Mouse (Mus musculus) brain, adult 2 months (tissue): ENCODE data around the gene Litaf.

ENCODE experiments used
- DNase-seq: peaks from one replicate; pipeline ENCODE4 v3.0.0; 2011; ENCODE audit warnings: low read depth, low spot score

Litaf gene

DNA sequence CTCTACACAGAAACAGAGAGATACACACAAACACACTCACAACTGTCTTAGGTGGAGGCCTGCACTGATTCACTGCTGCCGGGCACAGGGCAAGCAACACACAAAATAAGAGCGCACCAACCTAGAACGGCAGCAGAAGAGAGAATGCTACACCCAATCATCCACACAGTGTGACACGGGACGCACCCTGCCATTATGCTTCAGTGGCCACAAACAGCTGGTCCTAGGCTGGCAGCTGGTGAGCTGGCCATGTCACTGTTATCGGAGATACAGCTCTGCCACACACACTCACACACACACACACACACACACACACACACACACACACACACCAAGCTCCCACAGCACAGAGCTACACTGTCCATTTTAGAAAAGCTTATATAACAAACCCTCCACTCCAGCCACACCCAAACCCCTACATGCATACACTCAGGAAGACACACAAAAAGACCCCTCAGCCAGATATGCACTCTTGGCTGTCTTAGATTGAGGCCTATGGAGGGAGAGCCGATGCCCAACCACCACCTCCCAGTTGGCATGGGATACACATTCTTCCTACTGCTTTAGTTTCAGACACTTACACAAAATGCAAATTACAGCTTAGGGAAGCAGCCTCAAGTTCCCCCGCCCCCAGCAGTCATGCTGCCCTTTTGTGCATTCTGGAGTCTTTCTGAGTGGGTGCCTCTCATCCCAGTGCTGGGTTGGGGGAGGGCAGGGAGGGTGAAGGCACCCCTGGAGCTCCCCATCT lies 108.8 kb downstream of the Litaf start:
- peak; percentile 88 for DNase-seq

- peak; percentile 84 for DNase-seq
Measured at GRCm38 (mm10) chr16:10955078-10955477, 110.9 kb downstream of the Litaf start.

- DNase-seq, result no peak
Measured at GRCm38 (mm10) chr16:10952881-10953280, 113.1 kb downstream of the Litaf start.

DNA sequence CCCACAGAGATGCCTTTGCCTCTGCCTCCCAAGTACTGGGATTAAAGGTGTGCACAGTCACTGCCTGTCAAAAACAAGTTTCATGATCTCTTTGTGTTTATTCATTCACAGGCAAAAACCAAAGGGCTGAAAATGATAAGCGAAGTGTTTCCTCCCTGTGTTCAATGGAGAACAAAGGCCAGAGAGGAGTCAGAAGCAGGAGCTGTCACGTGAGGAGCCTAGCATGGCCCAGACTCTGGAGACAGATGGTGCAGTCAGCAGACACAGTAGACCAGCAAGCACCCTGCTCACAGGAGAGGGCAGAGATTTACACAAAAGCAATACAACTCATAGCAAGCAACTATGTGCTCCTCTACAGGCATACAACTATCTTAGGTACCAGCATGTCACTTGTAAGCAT lies 113.9 kb downstream of the Litaf start:
- peak; percentile 43 for DNase-seq

DNA sequence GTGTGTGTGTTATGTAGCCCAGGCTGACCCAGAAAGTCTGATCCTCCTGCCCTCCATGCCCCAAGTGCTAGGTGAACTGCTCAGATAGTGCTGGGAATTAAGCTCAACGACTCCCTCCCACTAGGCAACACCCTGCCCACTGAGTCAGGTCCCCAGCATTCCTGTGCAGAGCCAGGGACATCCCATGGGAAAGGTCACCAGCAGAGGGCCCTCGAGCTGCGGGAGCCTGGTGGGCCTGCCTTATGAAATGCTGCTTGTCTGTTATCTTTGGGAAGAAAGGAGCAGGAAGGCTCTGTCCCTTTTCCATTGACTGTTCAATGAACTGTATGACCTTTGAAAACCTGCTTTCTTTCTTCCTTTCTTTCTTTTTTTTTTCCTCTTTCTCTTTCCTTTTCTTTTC lies 114.4 kb downstream of the Litaf start:
- peak; percentile 42 for DNase-seq

DNA sequence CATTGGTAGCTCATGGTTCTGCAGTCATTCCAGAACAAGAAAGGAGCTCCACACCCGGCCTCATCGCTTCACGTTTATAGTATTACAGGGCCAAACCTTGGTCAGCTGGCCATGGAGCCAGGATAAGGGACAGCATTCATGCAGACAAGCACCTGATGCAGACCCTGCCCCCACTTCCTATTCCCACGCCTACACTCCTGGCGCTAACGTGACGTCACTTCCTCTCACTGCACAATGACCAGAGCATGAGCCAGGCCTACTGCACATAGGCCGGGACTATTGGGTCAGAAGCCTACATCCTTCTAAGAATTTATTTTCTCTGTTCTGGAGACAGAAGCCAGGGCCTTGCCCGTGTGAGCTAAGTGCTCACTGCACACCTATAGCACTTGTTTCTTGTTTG lies 115.4 kb downstream of the Litaf start:
- no peak for DNase-seq

- no peak for DNase-seq
Measured at GRCm38 (mm10) chr16:10947724-10948123, 118.2 kb downstream of the Litaf start.

DNA sequence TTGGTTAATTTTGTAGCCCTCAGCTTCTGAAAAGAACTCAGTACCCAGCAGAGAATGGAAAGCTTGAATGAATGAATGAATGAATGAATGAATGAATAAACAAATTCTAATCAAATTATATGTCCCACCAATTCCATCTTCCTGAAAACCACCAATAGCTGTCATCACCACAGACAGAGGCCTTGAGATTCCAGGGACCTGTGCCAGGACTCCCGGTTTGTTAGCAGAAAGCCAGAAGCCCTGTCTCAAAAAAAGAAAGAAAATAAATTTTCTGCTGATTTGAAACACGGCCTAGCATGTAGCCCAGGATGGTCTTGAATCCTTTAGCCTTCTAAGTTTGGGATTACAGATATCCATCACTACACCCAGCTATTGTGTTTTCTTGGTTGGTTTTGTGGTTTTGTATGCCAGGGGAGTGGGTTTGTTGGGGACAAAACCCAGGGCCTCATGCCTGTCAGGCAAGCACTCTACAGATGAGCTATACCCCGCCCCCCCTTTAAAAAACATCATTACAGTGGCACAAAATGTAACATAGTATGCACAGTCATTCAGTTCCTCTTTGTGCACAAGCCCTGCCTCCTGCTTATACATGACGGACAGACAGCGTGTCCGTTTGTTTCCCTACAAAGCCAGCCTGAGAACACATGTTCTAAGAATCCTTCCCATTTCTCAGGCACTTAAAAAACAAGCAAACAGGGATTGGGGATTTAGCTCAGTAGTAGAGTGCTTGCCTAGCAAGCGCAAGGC lies 120.4 kb downstream of the Litaf start:
- DNase-seq, result no peak

GRCm38 (mm10) chr16:10944545-10944944 lies 121.4 kb downstream of the Litaf start:
- DNase-seq, result peak; percentile 46

DNA sequence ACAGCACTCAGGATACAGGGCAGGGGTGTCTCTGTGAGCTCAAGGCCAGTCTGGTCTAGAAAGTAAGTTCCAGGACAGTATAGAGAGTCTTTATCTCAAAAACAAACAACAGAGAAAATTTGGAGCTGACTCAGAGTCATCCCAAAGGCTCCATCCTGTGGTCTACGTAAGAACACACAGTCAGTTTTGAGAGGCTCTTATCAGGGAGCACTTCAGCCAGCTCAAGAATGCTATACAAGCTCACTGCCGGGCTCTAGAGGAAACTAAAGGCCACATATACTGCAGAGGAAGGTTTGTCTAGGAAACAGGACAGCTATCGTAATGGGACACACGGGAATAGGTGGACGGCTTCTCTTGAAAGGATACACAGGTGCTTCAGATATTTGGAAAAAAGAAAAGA lies 122.7 kb downstream of the Litaf start:
- DNase-seq, result no peak

DNA sequence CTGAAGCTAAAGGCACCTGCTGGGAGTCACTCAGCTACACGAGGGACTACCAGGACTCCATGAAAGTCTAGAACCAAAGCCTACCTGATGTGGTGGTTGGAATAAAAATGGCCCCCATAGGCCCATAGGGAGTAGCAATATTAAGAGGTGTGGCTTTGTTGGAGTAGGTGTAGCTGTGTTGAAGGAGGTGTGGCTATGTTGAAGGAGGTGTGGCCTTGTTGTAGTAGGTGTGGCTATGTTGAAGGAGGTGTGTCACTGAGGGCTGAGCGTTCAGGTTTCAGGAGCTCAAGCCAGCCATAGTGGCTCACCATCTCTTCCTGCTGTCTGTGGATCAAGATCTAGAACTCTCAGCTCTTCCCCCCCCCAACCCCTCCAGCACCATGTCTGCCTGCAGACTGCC lies 125.3 kb downstream of the Litaf start:
- no peak for DNase-seq

DNA sequence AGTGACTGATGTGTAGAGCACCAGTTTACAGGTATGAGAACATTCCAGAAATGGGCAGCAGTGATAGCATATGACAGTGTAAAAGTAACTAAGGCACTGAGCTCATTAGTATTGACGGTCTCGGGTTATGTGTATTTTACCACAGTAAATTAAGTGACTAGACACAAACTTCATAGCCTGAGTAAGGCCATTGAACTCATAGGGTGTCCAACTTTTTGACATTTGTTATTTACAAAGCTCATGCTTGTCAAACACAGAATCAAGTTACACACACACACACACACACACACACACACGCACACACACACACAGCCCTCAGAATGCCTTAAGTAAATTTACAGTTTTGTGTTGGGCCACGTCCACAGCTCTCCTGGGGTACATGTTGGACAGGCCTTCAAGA lies 126.0 kb downstream of the Litaf start:
- DNase-seq, result no peak

GRCm38 (mm10) chr16:10937497-10937896 lies 128.5 kb downstream of the Litaf start:
- DNase-seq, result no peak

GRCm38 (mm10) chr16:10936700-10937319 lies 129.1 kb downstream of the Litaf start:
- DNase-seq, result no peak

- no peak for DNase-seq
Measured at GRCm38 (mm10) chr16:10934047-10934446, 131.9 kb downstream of the Litaf start.

DNA sequence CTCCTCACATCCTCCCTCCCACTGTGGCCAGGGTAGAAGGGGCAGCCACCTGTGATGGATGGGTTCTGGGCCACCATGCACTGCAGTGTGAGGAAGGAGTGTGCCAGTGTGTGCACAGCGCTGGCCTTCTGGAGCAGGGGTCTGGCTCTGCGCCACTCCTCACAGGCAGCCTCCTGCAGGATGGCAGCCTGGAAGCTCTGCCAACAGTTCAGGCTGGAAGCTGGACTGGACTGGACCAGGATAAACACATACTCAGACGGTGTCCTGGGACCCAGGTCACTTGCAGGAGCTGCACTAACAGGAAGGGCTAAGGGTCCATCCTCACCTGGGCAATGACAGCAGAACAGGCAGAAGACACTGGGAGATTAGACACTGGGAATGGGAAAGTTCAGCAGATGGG lies 132.6 kb downstream of the Litaf start:
- peak; percentile 50 for DNase-seq

DNA sequence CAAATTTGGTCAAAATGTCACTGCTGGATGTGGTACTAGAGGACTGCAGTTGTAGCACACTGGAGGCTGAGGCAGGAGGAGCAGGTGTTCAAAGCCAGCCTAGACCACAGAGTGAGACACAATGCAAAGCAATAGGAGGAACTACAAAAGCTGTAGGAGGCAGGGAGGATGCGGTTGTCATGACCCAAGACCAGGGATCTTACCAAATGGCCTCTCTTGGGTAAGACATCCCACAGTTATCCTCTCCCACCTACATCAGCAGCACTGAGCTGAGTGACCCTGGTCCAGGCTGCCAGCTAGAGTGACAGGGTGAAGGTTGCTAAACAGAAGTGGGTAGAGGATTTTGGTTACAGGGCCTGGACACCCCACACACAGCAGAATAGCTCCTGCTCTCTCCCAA lies 138.9 kb downstream of the Litaf start:
- no peak for DNase-seq

GRCm38 (mm10) chr16:10925591-10926180 lies 140.3 kb downstream of the Litaf start:
- DNase-seq, result peak; percentile 26

DNA sequence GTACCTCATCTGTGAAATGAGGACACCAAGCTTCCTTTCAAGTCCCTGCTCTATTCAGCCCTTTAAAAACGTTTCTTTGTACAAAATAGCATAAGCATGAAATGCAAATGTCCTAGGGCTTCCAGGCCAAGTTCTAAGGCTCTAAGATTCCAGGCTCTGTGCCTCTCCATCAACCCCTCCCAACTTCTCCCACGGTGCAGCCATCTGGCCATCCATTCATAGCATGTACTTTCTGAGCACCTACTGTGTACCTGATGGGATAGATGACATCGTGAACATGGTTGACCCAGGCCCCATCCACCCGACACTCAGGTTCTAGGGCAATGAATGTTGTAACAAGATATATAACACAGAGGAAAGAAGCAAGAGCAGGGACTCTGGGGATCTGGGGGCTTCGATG lies 142.4 kb downstream of the Litaf start:
- DNase-seq, result peak; percentile 16

DNA sequence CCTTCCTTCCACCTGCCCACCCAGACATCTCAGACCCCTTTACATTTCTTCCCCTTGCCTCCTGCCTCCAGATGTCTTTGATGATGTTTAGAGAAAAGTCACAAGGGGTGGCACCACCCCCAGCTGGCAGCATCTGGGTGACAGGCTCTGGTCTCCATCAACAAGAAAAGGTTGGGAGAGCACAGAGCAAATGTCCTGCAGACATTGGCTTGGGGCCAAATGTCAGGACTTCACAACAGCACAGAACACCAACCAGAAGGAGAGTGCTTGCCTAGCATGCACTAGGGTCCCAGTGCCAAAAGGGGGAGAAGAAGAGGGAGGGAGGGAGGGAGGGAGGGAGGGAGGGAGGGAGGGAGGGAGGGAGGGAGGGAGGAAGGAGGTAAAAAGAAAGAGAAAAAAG lies 146.1 kb downstream of the Litaf start:
- DNase-seq, result no peak

DNA sequence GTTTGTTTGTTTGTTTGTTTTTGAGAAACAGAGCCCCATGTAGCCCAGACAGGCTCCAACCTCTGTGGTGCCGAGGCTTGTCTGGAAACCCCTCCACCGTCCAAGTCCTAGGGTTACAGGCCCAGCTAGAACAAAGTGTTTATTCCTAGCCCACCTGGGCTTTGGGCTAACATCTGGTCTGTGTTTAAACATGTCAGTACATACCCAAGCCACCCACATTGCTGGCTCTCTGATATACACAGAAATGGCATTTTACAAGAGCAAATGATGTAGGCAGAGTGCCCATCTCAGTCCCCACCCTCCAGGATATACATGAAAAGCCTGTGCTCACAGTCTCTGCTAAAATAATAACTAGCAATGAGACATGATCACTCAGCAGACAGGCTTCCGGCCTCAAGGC lies 149.7 kb downstream of the Litaf start:
- DNase-seq, result no peak

DNA sequence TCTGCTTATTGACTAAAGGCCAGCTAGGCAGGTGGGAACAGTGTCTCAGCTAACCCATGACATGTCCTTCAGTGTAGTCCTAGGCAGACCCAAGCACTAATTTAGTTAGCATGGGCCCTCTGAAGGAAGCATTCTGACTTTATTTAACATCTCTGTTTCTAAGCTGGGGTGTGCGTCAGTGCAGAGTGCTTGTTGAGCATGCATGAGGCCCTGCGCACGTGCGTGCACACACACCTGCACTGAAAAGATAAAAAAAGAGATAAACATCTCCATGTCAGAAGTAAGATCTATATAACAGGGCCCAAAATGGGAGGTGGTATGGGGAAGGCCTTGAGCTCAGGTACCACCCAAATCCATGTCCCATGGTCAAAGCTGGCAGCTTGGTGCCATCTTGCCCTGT lies 150.9 kb downstream of the Litaf start:
- no peak for DNase-seq
